Mouse (Mus musculus) ES-E14 (cell line): ENCODE results near the gene Lrrc8d.

Experiments used
- HCFC1 ChIP-seq: IDR thresholded peaks from 2 replicates; pipeline ENCODE4 v1.6.1; 2012; ENCODE audit warnings: low read length, inconsistent platforms, borderline replicate concordance; ENCODE audit not compliant: insufficient read depth
- MAFK ChIP-seq: IDR thresholded peaks from 2 replicates; pipeline ENCODE4 v1.6.1; 2014; ENCODE audit warnings: mild to moderate bottlenecking, low read depth, low read length, inconsistent platforms; ENCODE audit not compliant: insufficient read depth
- ZC3H11A ChIP-seq: IDR thresholded peaks from 2 replicates; pipeline ENCODE4 v1.6.1; 2012; ENCODE audit warnings: low read depth, mild to moderate bottlenecking, inconsistent platforms, low read length, borderline replicate concordance
- ZNF384 ChIP-seq: IDR thresholded peaks from 2 replicates; pipeline ENCODE4 v1.6.1; 2012; ENCODE audit warnings: low read depth, low read length, inconsistent platforms

- TF ChIP-seq HCFC1 (no peak), ZNF384 (no peak), ZC3H11A (no peak), MAFK (no peak)
These were observed 123.0 kb downstream of the Lrrc8d start for GRCm38 (mm10) chr5:105822521-105823498.
